Mouse (Mus musculus) thymus, postnatal 36 days (tissue): ENCODE data around the gene Erich6.
"Not testable (repeated sequence)": the region's sequence is repeated elsewhere in the genome, so short reads cannot be mapped to it uniquely, and the experiment has no call there.

Source experiments
- DNase-seq, 2 experiments: peaks; one replicate each; pipeline ENCODE4 v3.0.0; 2022; ENCODE audit warnings: mixed read lengths in 2 of 2

Erich6 gene

GRCm38 (mm10) chr3:58631693-58632092, 5.3 kb downstream of the Erich6 start:
- no peak for DNase-seq

- no peak for DNase-seq
These were observed 12.0 kb downstream of the Erich6 start for GRCm38 (mm10) chr3:58624981-58625380.

GRCm38 (mm10) chr3:58622665-58623394, 14.2 kb downstream of the Erich6 start:
- no peak for DNase-seq

DNA sequence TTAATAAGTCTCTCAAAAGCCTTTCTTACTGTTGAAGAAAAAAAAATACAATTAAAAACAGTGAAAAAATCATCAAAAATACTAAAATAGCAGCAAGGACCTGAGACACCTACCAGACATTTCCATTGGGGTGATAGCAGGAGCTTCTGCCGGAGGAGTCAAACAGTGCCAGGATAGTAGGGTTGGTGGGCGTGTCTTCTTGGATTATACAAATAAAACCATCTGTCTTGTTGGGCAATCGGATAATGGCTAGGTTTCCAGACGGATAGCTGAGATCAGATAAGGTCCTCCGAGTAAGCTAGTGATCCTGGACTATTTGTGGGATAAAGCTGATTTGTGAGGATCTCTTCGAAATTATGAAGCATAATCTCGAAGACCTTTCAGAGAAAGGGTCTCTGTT, 15.9 kb downstream of the Erich6 start:
- DNase-seq = no peak

- no peak for DNase-seq
These were observed 27.0 kb downstream of the Erich6 start for GRCm38 (mm10) chr3:58609985-58610384.

GRCm38 (mm10) chr3:58608506-58608905, 28.5 kb downstream of the Erich6 start:
- no peak for DNase-seq

- no peak for DNase-seq
These were observed 43.4 kb downstream of the Erich6 start for GRCm38 (mm10) chr3:58593623-58594022.

DNA sequence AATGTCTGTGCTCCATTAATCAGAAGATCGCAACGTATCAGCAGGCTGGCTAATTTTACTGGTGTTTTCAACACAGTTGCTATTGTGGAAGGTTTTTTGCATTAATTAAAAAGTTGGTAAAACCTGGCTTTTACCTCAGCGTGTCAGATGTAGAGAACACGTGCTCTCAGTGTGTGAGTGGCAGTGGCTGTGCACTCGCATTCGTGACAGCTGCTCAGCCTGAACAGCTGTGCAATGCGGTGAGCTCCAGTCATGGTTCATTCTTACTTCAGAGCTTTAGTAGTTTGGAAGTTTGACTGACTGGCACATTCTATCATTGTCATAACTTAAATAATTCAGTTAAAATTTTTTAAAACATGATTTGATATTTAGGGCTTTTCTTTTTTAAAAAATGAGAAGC, 44.3 kb downstream of the Erich6 start:
- DNase-seq = not testable (repeated sequence)

GRCm38 (mm10) chr3:58590544-58590943, 46.5 kb downstream of the Erich6 start:
- not testable (repeated sequence) for DNase-seq

DNA sequence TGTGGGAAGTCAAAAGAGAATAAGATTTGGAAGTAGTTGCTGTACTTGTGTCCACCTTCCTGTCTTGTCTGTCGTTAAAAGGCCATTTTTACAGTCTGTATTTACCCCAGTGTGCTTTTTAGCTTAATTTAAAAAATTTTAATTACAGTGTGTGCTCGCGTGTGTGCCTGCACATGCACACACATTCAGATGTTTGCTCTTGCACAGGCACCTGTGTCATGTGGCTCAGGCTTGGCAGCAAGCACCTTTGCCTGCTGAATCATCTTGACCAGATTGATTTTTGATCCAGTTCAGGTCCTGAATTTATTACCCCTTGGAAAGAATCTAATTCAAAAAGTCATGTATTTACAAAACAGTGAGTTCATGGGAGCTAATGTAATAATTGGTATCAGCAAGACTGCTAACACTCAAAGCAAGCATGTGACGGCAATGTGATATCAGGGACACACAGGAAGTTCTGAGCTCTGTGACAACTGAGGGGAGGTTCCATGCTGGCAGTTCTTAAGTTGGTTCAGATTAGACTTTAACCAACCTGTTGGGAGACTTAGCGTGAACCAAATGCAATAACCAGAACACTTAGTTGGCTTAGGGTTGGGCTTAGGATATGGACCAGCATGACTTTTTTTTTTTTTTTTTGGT, 54.1 kb downstream of the Erich6 start:
- no peak for DNase-seq

GRCm38 (mm10) chr3:58582297-58582696, 54.7 kb downstream of the Erich6 start:
- no peak for DNase-seq

DNA sequence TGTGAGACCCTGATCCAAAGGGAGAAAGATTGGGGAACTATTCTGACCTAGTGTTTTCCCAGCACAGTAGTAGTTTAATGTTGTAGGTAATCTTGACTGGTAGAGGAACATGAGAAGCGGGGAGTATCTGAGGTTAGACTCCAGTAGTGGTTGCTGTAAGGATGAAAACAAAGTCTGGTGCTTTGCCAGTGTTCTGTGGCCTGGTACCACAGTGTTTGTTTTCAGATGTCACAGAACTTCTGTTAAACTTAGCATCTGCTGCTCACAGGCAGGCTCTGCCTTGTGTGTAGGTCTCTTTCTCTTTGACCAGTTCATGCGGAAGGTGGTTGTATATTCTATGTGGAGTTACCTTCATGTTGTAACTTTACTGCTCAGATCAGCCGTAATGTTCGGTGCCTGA, 55.5 kb downstream of the Erich6 start:
- DNase-seq = no peak

DNA sequence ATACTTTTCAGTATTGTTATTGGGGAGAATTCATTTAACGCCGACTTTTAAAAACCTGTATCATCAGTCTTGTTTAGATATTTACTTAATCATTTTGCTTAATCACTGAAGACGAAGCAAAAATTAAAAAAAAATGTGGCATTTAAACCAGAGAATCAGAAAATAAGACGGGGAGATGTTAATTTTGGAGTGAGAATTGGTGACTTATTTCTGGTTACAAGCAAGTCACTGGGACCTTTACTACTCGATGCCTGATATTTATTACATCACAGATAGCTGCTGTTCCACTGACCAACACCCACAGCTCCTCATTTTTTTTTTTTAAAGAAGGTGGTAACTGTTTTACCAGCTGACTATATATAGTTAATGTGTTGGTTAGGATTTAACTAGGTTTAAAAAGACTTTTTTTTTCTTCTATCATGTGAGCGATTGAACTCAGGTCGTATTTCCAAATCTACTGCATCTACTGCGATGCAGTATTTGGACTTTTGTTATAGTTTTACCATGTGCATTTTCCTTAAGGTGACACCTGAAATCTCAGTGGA, 59.4 kb downstream of the Erich6 start:
- DNase-seq = no peak

DNA sequence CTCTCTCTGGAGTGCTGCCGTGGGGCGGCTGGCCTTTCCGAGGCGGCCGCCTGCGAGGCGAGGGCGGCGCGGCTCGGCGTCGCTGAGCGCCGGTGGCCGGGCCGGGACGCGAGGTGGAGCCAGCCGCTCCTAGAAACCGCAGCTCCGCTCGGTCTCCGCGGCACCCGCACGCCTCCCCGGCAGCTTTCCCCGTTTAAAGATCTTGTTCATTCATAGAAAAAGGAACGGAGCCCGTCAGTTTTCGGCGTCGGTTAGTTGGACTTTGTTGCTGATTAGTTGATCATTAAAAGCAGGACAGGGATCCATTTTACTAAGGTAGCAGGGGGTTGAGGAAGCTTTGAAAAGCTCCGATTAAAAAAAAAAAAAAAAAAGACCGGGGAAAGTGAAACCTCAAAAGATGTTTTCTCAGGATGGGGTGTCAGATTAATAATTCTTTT, 59.9 kb downstream of the Erich6 start:
- no peak for DNase-seq

DNA sequence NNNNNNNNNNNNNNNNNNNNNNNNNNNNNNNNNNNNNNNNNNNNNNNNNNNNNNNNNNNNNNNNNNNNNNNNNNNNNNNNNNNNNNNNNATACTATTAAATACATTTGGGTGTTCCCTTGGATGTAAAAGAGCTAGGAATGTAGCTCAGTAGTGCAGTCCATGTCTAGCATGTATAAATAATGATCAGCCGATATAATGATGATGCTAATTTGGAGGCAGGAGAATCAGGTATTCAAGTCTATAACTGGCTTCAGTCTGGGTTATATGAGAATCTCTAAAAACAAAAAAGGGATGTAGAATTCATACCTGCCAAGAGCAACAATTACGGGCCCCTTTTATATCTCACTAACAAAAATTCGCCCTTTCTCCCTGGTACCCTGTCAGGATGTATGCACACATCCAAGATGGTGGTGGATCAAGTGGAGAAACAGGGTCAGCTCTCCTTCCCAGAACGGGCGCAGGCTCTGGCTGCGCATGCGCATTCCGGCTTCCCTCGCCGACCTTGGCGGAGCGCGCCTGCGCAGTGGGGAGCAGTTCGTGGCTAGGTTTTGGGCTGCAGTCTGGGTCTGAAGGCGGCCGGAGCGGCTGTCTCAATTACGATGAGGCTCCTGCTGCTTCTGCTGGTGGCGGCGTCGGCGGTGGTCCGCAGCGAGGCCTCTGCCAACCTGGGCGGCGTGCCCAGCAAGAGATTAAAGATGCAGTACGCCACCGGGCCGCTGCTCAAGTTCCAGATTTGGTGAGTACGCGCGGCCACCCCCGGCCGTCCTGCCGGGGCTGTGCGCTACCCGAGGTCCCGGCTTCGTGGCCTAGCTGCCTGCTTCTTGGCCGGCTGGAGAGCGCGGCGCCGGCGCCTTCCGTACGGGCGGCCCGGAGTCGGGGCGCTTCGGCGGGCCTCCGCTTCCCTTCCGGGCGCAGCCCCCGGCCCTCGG, 60.6 kb downstream of the Erich6 start, which contains the start of gene Selenot:
TSS of gene Selenot (plus strand) at position 500 of the 930 bp plus-strand sequence.
- peak; percentile 95 to 96 for DNase-seq

DNA sequence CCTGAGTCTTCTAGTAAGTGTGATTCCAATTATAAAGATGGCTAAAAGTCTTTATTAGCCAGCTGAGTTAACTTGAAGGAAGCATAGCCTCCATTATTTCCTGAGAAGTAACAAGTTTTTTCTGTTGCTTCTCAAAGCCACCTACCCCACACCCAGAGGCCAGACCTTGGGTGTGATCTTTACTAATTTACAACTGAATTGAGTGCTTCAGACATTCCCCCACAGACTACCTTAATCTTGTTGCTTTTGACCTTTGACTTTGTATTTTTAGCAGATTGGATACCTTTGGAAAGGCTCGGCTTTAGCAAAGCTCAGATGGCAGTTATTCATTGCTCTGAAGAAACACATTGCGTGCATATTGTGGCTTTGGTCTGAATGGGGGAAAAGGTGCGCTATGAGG, 66.2 kb downstream of the Erich6 start:
- no peak for DNase-seq
